Mouse (Mus musculus) lung, postnatal 0 days (tissue): ENCODE measurements at regions not wholly inside any gene's neighbourhood (a gene's known extent, or its start where the extent isn't known, plus 50 kb on each side); places are given as distances from the start of the nearest gene placed in this dataset.

Source experiments
- CTCF ChIP-seq: IDR thresholded peaks from 2 replicates; pipeline ENCODE4 v1.5.1; 2016; ENCODE audit warnings: antibody characterized with exemption, mild to moderate bottlenecking
- EP300 ChIP-seq: IDR thresholded peaks from 2 replicates; pipeline ENCODE4 v1.6.1; 2016; ENCODE audit warnings: antibody characterized with exemption, mild to moderate bottlenecking, control low read depth

GRCm38 (mm10) chr11:20882756-20883155 lies 51.9 kb upstream of the Lgalsl start:
- TF ChIP-seq CTCF = no peak
- no peak for TF ChIP-seq EP300
